Mouse (Mus musculus): ENCODE data around the gene Rgs3. TPM values are rescaled to one million over a fixed set of nuclear protein-coding genes. Genes with fewer than 3 reads are reported as not detected.

The Rgs3 gene
- polyA plus RNA-seq, 1 experiment from 2014 or later, result 46.7 TPM

DNA sequence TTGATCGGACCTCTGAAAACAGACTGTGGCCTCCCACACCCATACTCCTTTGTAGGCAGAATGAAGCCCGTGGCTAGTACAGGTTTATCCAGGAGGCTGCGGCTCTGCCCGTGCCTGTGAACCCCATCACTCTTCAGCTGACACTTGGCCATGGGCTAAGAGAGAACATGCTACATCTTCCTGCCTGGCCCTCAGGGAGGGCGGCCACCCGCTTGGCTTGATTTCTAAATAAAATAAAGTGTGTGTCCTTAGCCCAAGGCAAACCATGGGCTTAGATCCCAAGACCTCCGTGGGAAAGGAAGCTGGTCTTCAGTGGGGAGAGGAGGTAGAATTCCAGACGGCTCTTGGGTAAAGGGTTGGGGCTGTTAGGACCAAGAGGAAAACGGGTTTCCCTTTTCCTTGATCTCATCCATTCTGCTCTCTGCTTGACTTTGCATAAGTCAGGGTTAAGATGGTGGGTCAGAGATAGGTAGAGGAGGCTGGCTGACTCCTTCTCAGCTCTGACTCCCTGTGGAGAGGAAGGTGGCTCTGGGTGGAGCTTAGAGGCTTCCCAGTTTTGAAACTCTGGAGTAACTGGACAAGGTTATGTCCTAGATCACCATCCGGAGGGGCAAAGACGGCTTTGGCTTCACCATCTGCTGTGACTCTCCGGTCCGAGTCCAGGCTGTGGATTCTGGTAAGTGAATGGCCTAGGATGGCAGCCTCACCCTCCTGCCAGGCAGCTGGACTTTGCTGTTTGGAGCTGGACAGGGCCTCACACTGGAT lies 63.8 kb downstream of the Rgs3 start:
- Histone ChIP-seq H3K27me3 (no peaks in the 10 kb centered on the region), H3K36me3 (no peaks in the 10 kb centered on the region), H3K4me1 (peaks cover 40% of the 10 kb centered on the region), H3K4me3 (no peak overlapping the region), H3K4me2 (replicated peaks) (no peak overlapping the region), H3K9ac (replicated peaks) (no peak overlapping the region), H3K9me3 (no peaks in the 10 kb centered on the region), H3K27ac (replicated peaks) (peak overlapping the region; percentile 41)
- ATAC-seq (replicated peaks), result no peak
- 87% methylated on average over 13 of the region's 13 CpGs for WGBS

DNA sequence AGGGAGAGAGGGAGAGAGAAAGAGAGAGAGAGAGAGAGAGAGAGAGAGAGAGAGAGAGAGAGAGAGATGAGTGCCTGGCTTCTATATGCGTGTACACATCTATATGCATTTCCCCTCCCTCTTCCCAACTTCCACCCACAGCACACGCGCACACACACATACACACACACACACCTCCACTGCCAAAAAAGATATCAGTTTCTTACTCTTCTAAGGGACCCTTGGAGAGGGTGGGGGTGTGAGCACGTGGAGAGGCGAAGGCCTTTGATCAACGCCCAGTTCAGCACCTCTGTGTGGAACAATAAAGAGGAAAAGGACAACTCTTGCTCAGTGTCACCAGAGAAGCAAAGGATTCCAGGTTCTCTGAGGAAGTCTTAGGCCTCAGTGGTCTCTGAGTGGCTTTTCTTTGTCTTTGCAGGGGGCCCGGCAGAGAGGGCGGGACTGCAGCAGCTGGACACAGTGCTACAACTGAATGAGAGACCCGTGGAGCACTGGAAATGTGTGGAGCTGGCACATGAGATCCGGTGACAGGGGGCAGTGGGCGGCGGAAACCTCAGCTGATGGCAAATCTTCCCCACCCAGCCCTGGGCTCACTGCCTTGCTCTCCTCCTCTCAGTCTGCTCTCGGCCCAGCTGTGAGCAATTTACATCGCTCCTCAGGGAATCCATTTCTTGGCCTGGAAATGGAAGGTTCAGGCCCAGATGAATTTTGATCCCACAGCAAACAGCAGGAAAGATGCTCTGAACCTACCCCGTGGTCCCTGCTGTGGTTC lies 65.2 kb downstream of the Rgs3 start:
- H3K9ac ChIP-seq (replicated peaks), result no peak overlapping the region
- H3K27ac ChIP-seq (replicated peaks), result peak overlapping the region; percentile 64
- H3K4me2 ChIP-seq (replicated peaks), result no peak overlapping the region
- H3K36me3 ChIP-seq, result no peaks in the 10 kb centered on the region
- WGBS, result 22% methylated on average over 15 of the region's 15 CpGs
- no peaks in the 10 kb centered on the region for H3K27me3 ChIP-seq
- ATAC-seq (replicated peaks), result peak; percentile 51
- H3K4me1 ChIP-seq, result peaks cover 27% of the 10 kb centered on the region
- no peak overlapping the region for H3K4me3 ChIP-seq
- H3K9me3 ChIP-seq, result no peaks in the 10 kb centered on the region

DNA sequence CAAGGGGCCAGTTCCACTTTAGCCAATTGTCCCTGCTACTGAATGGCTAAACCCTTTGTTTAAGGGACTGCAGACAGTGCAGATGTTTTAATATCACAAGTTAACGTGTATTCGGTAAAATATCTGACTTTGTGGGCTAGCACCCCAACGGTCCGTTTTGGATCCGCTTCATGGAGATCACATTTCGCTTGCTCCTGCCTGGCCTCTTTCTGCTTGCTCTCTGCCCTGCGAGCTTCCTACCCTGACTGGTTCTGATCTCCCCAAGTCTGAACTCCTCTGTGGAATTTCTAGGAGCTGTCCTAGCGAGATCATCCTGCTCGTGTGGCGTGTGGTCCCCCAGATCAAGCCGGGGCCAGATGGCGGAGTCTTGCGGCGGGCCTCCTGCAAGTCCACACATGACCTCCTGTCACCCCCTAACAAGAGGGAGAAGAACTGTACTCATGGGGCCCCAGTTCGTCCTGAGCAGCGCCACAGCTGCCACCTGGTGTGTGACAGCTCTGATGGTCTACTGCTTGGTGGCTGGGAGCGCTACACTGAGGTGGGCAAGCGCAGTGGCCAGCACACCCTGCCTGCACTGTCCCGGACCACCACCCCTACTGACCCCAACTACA lies 65.9 kb downstream of the Rgs3 start:
- ATAC-seq (replicated peaks), result no peak
- Histone ChIP-seq H3K4me3 (no peak overlapping the region), H3K9ac (replicated peaks) (no peak overlapping the region), H3K4me1 (peaks cover 23% of the 10 kb centered on the region), H3K27ac (replicated peaks) (peak overlapping the region; percentile 64), H3K36me3 (no peaks in the 10 kb centered on the region), H3K4me2 (replicated peaks) (no peak overlapping the region), H3K27me3 (no peaks in the 10 kb centered on the region), H3K9me3 (no peaks in the 10 kb centered on the region)
- whole genome bisulfite sequencing, result 86% methylated on average over 19 of the region's 19 CpGs

DNA sequence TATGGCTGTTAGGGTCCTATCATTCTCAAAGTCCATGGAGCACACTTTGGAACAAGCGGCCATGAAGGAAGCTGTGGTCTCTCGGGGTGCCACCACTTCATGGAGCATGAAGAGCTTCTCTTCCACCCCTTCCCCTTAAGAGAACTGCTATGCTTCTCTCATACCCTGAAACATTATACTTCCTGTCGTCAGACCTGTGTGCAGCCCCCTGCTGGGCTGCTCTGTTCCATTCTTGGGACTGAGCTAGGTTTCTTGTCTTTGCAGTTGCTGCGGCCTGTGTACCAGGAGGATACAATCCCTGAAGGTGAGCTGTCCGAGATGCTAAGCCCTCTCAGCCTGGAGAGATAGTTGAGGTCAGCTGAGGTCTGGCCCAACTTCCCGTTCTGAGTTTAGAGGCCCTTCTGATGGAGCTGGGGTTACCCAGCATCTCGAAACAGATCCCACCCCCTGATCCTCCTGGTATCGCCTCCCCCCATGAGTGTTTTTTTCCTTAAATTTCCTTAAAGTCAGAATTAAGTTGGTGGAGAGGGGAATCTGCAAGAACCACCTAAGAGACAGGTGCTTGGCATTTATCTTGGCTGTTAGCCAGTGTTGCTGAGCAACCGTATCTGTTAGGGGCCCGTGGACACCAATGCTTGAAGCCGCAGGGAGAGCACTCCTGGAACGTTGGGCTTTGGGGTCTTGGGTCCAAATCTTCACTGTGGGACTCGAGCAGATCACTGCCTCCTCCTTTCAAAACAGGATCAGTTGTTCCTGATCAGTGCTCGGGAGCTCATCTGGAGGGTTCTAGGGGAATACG lies 66.8 kb downstream of the Rgs3 start:
- Histone ChIP-seq H3K9ac (replicated peaks) (no peak overlapping the region), H3K27me3 (no peaks in the 10 kb centered on the region), H3K4me1 (peaks cover 23% of the 10 kb centered on the region), H3K36me3 (no peaks in the 10 kb centered on the region), H3K4me3 (no peak overlapping the region), H3K9me3 (no peaks in the 10 kb centered on the region), H3K4me2 (replicated peaks) (no peak overlapping the region), H3K27ac (replicated peaks) (no peak overlapping the region)
- WGBS, result 65% methylated on average over 15 of the region's 15 CpGs
- no peak for ATAC-seq (replicated peaks)

DNA sequence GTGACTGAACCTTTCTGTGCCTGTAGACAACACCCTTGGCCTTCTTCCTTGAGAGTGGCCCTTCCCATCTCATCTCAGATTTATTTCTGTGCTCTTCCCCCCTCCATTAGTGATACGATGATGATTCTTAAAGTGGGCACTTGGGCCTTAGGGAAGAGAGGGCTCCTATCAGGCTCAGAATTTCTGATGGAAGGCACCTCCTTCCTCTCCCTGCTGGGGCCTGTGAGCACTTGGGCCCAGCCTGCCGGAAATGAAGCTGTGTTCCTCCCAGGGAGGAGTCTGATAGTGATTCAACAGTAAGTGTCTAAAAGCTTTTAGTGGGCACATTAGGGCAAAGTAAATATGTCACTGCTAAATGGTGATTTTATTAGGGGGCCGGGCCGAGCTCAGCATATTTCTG lies 67.7 kb downstream of the Rgs3 start:
- Histone ChIP-seq H3K4me3 (no peak overlapping the region), H3K9me3 (no peaks in the 10 kb centered on the region), H3K4me1 (peaks cover 23% of the 10 kb centered on the region), H3K4me2 (replicated peaks) (no peak overlapping the region), H3K9ac (replicated peaks) (no peak overlapping the region), H3K27ac (replicated peaks) (no peak overlapping the region), H3K27me3 (no peaks in the 10 kb centered on the region), H3K36me3 (no peaks in the 10 kb centered on the region)
- no peak for ATAC-seq (replicated peaks)
- WGBS, result 93% methylated on average over 4 of the region's 4 CpGs

DNA sequence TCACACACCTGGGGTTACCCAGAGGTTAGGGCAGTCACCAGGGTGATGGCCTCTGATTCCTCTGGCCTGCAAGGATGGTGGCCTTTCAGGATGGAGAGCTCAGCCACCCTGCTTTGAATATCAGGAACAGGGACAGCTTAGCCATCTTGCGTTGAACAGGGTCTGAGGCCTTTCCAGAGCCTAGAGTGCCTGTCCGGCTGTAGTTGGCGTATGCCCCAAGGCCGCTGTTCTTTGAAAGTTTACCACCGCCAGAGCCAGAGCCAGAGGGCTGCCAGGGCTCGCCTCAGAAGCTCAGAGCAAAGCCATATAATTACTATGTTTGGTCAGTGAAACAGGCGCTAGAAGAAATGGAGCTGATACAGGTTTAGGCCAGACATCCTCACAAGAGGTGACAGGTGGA lies 68.9 kb downstream of the Rgs3 start:
- H3K4me3 ChIP-seq, result no peak overlapping the region
- H3K9me3 ChIP-seq, result no peaks in the 10 kb centered on the region
- no peaks in the 10 kb centered on the region for H3K27me3 ChIP-seq
- no peaks in the 10 kb centered on the region for H3K36me3 ChIP-seq
- no peak overlapping the region for H3K9ac ChIP-seq (replicated peaks)
- no peak overlapping the region for H3K27ac ChIP-seq (replicated peaks)
- no peak for ATAC-seq (replicated peaks)
- no peak overlapping the region for H3K4me2 ChIP-seq (replicated peaks)
- 77% methylated on average over 7 of the region's 7 CpGs for WGBS
- peaks cover 23% of the 10 kb centered on the region for H3K4me1 ChIP-seq

DNA sequence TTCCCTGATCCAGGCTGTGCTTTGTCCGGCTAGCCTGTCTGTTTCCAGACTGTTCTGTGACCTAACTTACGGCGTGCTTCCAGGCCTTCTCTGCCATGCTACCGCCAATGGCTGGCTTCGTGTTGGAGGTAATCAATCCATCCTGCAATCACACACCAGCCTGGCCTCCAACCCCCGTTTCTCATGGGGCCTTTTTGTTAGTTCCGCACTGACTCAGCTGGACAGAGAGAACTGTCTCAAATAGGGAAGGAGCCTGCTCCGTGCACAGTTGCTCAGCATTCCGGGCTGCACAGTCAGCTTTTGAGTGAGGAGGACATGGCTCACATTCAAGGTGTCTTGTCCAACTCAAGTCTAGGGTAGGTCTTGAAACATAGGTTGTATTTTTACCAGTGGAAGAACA lies 69.8 kb downstream of the Rgs3 start:
- Histone ChIP-seq H3K4me1 (peaks cover 23% of the 10 kb centered on the region), H3K27me3 (no peaks in the 10 kb centered on the region), H3K9me3 (no peaks in the 10 kb centered on the region), H3K4me2 (replicated peaks) (no peak overlapping the region), H3K36me3 (no peaks in the 10 kb centered on the region), H3K27ac (replicated peaks) (no peak overlapping the region), H3K4me3 (no peak overlapping the region), H3K9ac (replicated peaks) (no peak overlapping the region)
- 79% methylated on average over 9 of the region's 9 CpGs for WGBS
- ATAC-seq (replicated peaks), result no peak

DNA sequence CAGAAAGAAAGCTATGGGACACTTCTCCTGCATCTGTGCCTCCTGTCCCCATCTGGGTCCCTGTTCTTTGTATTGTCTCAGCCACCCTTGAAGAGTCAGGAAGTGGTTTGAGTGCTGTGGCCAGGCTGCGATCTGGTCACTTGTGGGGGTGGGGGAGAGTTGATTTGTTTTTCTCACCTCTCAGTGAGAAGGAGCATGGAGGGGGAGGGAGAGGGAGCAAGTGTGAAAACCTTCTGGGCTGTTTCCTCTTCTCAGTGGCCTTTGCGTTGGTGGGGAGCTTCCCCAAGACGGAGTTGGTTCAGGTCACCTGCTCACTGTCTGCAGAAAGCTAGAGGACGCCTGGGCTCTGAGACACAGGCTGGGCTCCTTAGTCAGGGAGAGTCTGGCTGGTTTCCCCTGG lies 70.3 kb downstream of the Rgs3 start:
- Histone ChIP-seq H3K9ac (replicated peaks) (no peak overlapping the region), H3K4me1 (peaks cover 19% of the 10 kb centered on the region), H3K36me3 (no peaks in the 10 kb centered on the region), H3K4me2 (replicated peaks) (no peak overlapping the region), H3K4me3 (no peak overlapping the region), H3K27ac (replicated peaks) (no peak overlapping the region), H3K9me3 (no peaks in the 10 kb centered on the region), H3K27me3 (no peaks in the 10 kb centered on the region)
- no peak for ATAC-seq (replicated peaks)
- 61% methylated on average over 4 of the region's 4 CpGs for WGBS

DNA sequence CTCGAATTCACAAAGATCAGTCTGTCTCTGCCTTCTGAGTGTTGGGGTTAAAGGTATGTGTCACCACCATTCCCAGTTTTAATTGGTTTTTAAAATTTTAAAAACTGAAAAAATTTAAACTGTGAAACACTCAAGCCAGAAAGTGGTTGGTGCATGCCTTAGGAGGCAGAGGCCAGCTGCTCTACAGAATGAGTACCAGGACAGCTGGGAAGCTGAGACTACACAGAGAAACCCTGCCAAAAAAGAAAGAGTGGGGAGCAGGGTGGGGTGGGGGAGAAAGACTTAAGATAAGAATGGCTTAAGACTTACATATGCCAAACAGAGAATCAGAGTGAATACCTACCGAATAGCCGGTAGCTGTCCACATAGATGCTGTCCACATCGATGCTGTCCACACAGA lies 73.6 kb downstream of the Rgs3 start:
- no peaks in the 10 kb centered on the region for H3K9me3 ChIP-seq
- H3K27me3 ChIP-seq, result no peaks in the 10 kb centered on the region
- H3K36me3 ChIP-seq, result no peaks in the 10 kb centered on the region
- no peak overlapping the region for H3K9ac ChIP-seq (replicated peaks)
- no peaks in the 10 kb centered on the region for H3K4me1 ChIP-seq
- no peak overlapping the region for H3K4me3 ChIP-seq
- no peak overlapping the region for H3K4me2 ChIP-seq (replicated peaks)
- no peak; the same call in 1 of the 2 replicates for ATAC-seq (replicated peaks)
- no peak overlapping the region for H3K27ac ChIP-seq (replicated peaks)
- WGBS, result 91% methylated on average over 4 of the region's 4 CpGs

DNA sequence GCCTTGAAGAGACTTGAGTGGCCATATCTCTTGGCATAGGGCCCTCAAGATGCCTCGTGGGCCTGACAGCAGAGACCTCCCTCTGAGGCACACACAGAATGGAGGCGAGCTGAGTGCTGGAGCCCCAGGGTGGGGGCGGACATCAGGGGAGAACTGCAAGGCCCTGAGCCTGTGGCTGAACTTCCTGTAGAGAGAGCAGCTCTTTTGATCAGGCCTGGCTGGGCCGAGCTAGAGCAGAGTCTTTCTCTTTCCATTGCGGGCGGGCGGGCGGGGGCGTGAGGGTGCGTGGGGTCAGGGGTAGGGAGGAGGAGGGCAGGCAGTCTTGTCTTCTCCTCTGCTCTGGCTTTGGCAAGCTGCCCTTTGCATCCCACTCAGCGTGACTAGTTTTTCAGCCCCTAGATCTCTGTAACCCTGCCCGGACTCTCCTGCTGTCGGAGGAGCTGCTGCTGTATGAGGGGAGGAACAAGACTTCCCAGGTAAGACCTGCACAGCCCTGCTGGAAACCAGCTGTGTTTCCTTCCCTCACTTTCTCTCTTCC lies 74.5 kb downstream of the Rgs3 start:
- H3K4me3 ChIP-seq, result no peak overlapping the region
- H3K27ac ChIP-seq (replicated peaks), result no peak overlapping the region
- no peak for ATAC-seq (replicated peaks)
- no peaks in the 10 kb centered on the region for H3K9me3 ChIP-seq
- no peaks in the 10 kb centered on the region for H3K4me1 ChIP-seq
- no peak overlapping the region for H3K4me2 ChIP-seq (replicated peaks)
- no peaks in the 10 kb centered on the region for H3K36me3 ChIP-seq
- H3K9ac ChIP-seq (replicated peaks), result no peak overlapping the region
- no peaks in the 10 kb centered on the region for H3K27me3 ChIP-seq
- 64% methylated on average over 13 of the region's 13 CpGs for WGBS

DNA sequence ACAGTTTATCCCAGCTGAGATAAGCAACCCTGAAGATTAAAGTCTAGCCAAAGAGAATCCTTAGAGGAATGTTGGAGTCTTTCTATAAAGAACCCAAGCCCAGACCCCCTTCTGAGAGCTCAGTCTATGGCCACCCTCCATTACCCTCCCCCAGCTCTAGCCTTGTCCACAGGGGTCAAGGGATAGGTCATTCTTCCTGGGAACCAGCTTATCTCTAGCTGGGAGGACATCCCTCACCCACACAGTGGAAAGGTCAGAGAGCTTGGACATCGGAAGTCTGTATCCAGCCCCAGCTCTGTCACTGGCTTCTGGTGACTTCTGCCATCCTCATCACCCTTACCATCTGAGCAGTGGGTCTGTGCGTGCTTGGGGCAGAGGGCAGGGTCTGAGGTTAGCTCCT lies 75.2 kb downstream of the Rgs3 start:
- no peaks in the 10 kb centered on the region for H3K36me3 ChIP-seq
- H3K27ac ChIP-seq (replicated peaks), result no peak overlapping the region
- no peak overlapping the region for H3K4me3 ChIP-seq
- H3K4me1 ChIP-seq, result no peaks in the 10 kb centered on the region
- no peaks in the 10 kb centered on the region for H3K9me3 ChIP-seq
- no peak overlapping the region for H3K4me2 ChIP-seq (replicated peaks)
- H3K27me3 ChIP-seq, result no peaks in the 10 kb centered on the region
- ATAC-seq (replicated peaks), result no peak
- WGBS, result 84% methylated on average over 2 of the region's 2 CpGs
- H3K9ac ChIP-seq (replicated peaks), result no peak overlapping the region

Measured in forebrain, embryonic 15.5 days (tissue).